Mouse (Mus musculus) heart, embryonic 15.5 days (tissue): Measurements from ENCODE around the gene Gabrb3. TPM values are rescaled to one million over a fixed set of nuclear protein-coding genes. Genes with fewer than 3 reads are reported as not detected.

Experiments
- ATAC-seq: fragments of 200-750 bp; cut with Nextera tagmentation; replicated peaks from 2 replicates; pipeline ENCODE4 v1.8.0; 2017; ENCODE audit warnings: low read depth, moderate TSS enrichment; ENCODE audit not compliant: insufficient number of reproducible peaks, insufficient read depth, low FRiP score
- H3K27ac ChIP-seq: fragments of 300-500 bp; sonication (generic); 2 replicates; pipeline ENCODE4 v1.5.1; 2015; ENCODE audit warnings: mild to moderate bottlenecking, inconsistent platforms
- H3K27me3 ChIP-seq: fragments of 300-500 bp; sonication (generic); 2 replicates; pipeline ENCODE4 v1.6.1; 2015; ENCODE audit warnings: inconsistent platforms
- H3K36me3 ChIP-seq: fragments of 300-500 bp; sonication (generic); 2 replicates; pipeline ENCODE4 v1.6.1; 2015; ENCODE audit warnings: mild to moderate bottlenecking, inconsistent platforms
- H3K4me1 ChIP-seq: fragments of 300-500 bp; sonication (generic); replicated peaks from 2 replicates; pipeline ENCODE4 v1.6.1; 2015; ENCODE audit warnings: inconsistent platforms
- H3K4me2 ChIP-seq: fragments of 300-500 bp; sonication (generic); 2 replicates; pipeline ENCODE4 v1.6.1; 2015; ENCODE audit warnings: inconsistent platforms, mild to moderate bottlenecking, moderate library complexity
- H3K4me3 ChIP-seq: fragments of 300-500 bp; sonication (generic); 2 replicates; pipeline ENCODE4 v1.5.1; 2015; ENCODE audit warnings: mild to moderate bottlenecking, inconsistent platforms
- H3K9ac ChIP-seq: fragments of 300-500 bp; sonication (generic); 2 replicates; pipeline ENCODE4 v1.6.1; 2015; ENCODE audit warnings: mild to moderate bottlenecking, inconsistent platforms
- H3K9me3 ChIP-seq: fragments of 300-500 bp; sonication (generic); replicated peaks from 2 replicates; pipeline ENCODE4 v1.6.1; 2016; ENCODE audit warnings: inconsistent platforms
- WGBS: fragments of 180-500 bp; shearing (Covaris S2); methylation state at CpG from one replicate; pipeline ENCODE4 v1.1.7; 2015; ENCODE audit warnings: mixed read lengths; 5-methylcytosine and 5-hydroxymethylcytosine counted together
- polyA plus RNA-seq: library from polyadenylated mRNA; unstranded; fragments of >200 nt; fragmentation: Nextera tagmentation; extraction: Ambion mirVana; gene quantifications from 2 replicates; pipeline ENCODE4 v1.2.1, GENCODE M21; 2015

Gabrb3 gene
- polyA plus RNA-seq, 1 experiment from 2014 or later: 0.82 TPM

GRCm38 (mm10) chr7:57471316-57471715 lies 51.8 kb downstream of the Gabrb3 start:
- Histone ChIP-seq H3K27ac (no peak overlapping the region), H3K9ac (no peak overlapping the region), H3K27me3 (no peaks in the 10 kb centered on the region), H3K9me3 (no peaks in the 10 kb centered on the region), H3K4me2 (no peak overlapping the region), H3K4me1 (no peaks in the 10 kb centered on the region), H3K36me3 (no peaks in the 10 kb centered on the region), H3K4me3 (no peak overlapping the region)
- no peak for ATAC-seq
- WGBS: 92% methylated on average over 1 of the region's 1 CpGs

GRCm38 (mm10) chr7:57473811-57474525 lies 54.5 kb downstream of the Gabrb3 start:
- no peak for ATAC-seq
- 65% methylated on average over 4 of the region's 4 CpGs for WGBS

DNA sequence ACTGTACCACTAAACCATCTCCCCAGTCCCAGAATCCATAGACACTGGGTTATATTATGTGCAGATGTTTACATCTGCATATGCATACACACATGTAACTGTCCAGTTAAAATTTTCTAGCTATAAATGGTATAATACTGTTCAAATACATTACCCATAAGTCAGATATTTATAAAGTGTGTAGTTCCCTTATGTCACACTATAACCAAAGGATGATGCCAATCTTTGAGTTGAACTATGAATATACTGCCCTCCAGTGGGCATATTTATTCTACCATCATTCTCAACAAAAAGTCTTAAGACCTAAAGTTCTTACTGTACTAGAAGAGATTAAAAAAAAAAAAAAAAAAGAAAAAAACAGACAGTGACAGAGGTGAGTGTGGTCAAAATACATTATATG lies 63.4 kb downstream of the Gabrb3 start:
- no peaks in the 10 kb centered on the region for H3K27me3 ChIP-seq
- no peak for ATAC-seq
- no peaks in the 10 kb centered on the region for H3K9me3 ChIP-seq
- no peaks in the 10 kb centered on the region for H3K36me3 ChIP-seq
- H3K4me1 ChIP-seq: no peaks in the 10 kb centered on the region
- no peak overlapping the region for H3K9ac ChIP-seq
- H3K4me2 ChIP-seq: no peak overlapping the region
- H3K27ac ChIP-seq: no peak overlapping the region
- no peak overlapping the region for H3K4me3 ChIP-seq

More at GRCm38 (mm10) chr7:57473811-57474525, 54.5 kb downstream of the Gabrb3 start:
- Histone ChIP-seq H3K4me1 (no peaks in the 10 kb centered on the region), H3K27ac (no peak overlapping the region), H3K4me2 (no peak overlapping the region), H3K36me3 (no peaks in the 10 kb centered on the region), H3K9ac (no peak overlapping the region), H3K27me3 (no peaks in the 10 kb centered on the region), H3K9me3 (no peaks in the 10 kb centered on the region), H3K4me3 (no peak overlapping the region)

GRCm38 (mm10) chr7:57486907-57487306 lies 67.4 kb downstream of the Gabrb3 start:
- no peak overlapping the region for H3K4me3 ChIP-seq
- no peaks in the 10 kb centered on the region for H3K4me1 ChIP-seq
- no peaks in the 10 kb centered on the region for H3K27me3 ChIP-seq
- 63% methylated on average over 6 of the region's 6 CpGs for WGBS
- no peaks in the 10 kb centered on the region for H3K36me3 ChIP-seq
- H3K27ac ChIP-seq: no peak overlapping the region
- H3K9ac ChIP-seq: no peak overlapping the region
- ATAC-seq: no peak
- H3K4me2 ChIP-seq: no peak overlapping the region
- no peaks in the 10 kb centered on the region for H3K9me3 ChIP-seq

DNA sequence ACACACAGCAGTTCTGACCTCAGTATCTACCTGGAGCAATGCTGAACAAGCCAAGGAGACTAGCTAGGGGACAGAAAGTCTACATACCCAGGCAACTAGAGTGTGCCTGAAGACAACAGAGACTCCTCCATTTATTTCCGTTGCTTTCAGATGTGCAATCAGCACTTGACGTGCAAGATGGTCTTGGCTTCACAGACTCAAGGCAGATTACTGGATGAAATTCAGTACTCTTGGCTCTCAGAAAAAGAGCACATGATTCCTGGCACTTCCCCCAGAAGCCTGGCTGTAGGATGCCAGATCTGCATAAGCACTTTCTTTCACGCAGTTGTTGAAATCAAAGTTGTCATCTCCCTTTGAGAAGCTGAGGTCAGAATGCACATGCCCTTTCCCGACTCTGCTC lies 72.3 kb downstream of the Gabrb3 start:
- no peak for ATAC-seq
- Histone ChIP-seq H3K4me2 (no peak overlapping the region), H3K36me3 (no peaks in the 10 kb centered on the region), H3K4me1 (no peaks in the 10 kb centered on the region), H3K27ac (no peak overlapping the region), H3K27me3 (no peaks in the 10 kb centered on the region), H3K9ac (no peak overlapping the region), H3K9me3 (no peaks in the 10 kb centered on the region), H3K4me3 (no peak overlapping the region)
- 51% methylated on average over 4 of the region's 4 CpGs for WGBS

DNA sequence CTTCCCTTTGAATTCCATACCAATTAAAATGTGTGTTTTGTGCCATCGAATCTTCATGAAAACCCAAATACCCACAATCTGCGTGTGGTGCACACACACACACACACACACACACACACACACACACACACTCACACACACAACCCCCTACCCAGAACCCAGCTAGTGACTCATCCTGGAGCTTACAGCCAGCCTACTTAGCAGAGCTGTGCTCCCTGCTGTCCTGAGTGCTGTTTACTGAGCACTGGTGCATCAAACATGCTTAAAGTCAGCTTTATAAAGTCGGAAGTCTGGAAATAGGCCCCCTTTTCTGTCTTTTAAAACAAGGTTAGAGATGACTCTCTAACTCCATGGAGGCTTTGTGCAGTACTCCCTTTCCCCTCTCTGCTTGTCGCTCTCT lies 83.3 kb downstream of the Gabrb3 start:
- no peaks in the 10 kb centered on the region for H3K36me3 ChIP-seq
- H3K27me3 ChIP-seq: peaks cover 15% of the 10 kb centered on the region
- no peak overlapping the region for H3K4me3 ChIP-seq
- H3K9ac ChIP-seq: no peak overlapping the region
- no peaks in the 10 kb centered on the region for H3K4me1 ChIP-seq
- WGBS: 63% methylated on average over 4 of the region's 4 CpGs
- ATAC-seq: no peak
- H3K27ac ChIP-seq: no peak overlapping the region
- no peak overlapping the region for H3K4me2 ChIP-seq
- no peaks in the 10 kb centered on the region for H3K9me3 ChIP-seq

GRCm38 (mm10) chr7:57508860-57509632 lies 89.6 kb downstream of the Gabrb3 start:
- peaks cover 56% of the 10 kb centered on the region for H3K27me3 ChIP-seq
- H3K4me3 ChIP-seq: peak overlapping the region; percentile 45
- peak overlapping the region; percentile 66 for H3K4me2 ChIP-seq
- peaks cover 11% of the 10 kb centered on the region for H3K4me1 ChIP-seq
- ATAC-seq: 0 out of 2 replicates have a peak, but pooled peaks have one; percentile 53
- H3K27ac ChIP-seq: no peak overlapping the region
- H3K9me3 ChIP-seq: no peaks in the 10 kb centered on the region
- H3K36me3 ChIP-seq: no peaks in the 10 kb centered on the region
- WGBS: 3% methylated on average over 72 of the region's 72 CpGs
- H3K9ac ChIP-seq: no peak overlapping the region

GRCm38 (mm10) chr7:57509681-57510141 lies 90.2 kb downstream of the Gabrb3 start, which contains the start of gene Gabra5:
Gene Gabra5, minus strand, starts transcription at chr7:57510059.
- Histone ChIP-seq H3K4me1 (peaks cover 11% of the 10 kb centered on the region), H3K36me3 (no peaks in the 10 kb centered on the region), H3K27ac (no peak within 1 kb of the TSS), H3K27me3 (peaks cover 56% of the 10 kb centered on the region), H3K9ac (no peak within 1 kb of the TSS), H3K4me2 (peak within 1 kb of the TSS; percentile 66), H3K4me3 (peak within 1 kb of the TSS; percentile 45), H3K9me3 (no peaks in the 10 kb centered on the region)
- under 1% methylated on average over 59 of the region's 59 CpGs for WGBS
- no peak for ATAC-seq

GRCm38 (mm10) chr7:57512955-57513354 lies 93.5 kb downstream of the Gabrb3 start:
- no peak overlapping the region for H3K27ac ChIP-seq
- H3K9ac ChIP-seq: no peak overlapping the region
- H3K27me3 ChIP-seq: peaks cover 40% of the 10 kb centered on the region
- H3K9me3 ChIP-seq: no peaks in the 10 kb centered on the region
- no peak overlapping the region for H3K4me3 ChIP-seq
- ATAC-seq: no peak
- no peaks in the 10 kb centered on the region for H3K36me3 ChIP-seq
- 29% methylated on average over 3 of the region's 3 CpGs for WGBS
- no peak overlapping the region for H3K4me2 ChIP-seq
- peaks cover 11% of the 10 kb centered on the region for H3K4me1 ChIP-seq

DNA sequence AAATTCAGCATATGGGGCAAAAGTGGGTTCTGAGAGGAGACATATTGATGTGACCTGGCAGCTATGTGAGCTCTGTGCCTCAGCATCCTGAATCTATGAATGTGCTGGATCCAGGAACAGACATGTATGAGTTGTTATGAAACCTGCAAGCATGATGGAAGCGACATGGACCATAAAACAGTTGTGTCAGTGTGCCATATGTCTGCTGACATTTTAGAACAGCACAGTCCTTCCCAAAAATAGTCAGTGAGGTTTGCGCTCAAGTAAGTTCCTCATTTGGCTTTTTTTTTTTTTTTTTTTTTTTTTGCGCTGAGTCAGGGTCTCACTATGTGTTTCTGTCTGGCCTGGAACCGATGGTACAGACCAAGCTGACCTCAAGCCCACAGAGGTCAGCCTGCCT lies 110.0 kb downstream of the Gabrb3 start:
- Histone ChIP-seq H3K9ac (no peak overlapping the region), H3K4me3 (no peak overlapping the region), H3K36me3 (no peaks in the 10 kb centered on the region), H3K27ac (no peak overlapping the region), H3K4me1 (no peaks in the 10 kb centered on the region), H3K27me3 (no peaks in the 10 kb centered on the region), H3K4me2 (no peak overlapping the region), H3K9me3 (no peaks in the 10 kb centered on the region)
- no peak for ATAC-seq
- 68% methylated on average over 4 of the region's 4 CpGs for WGBS

DNA sequence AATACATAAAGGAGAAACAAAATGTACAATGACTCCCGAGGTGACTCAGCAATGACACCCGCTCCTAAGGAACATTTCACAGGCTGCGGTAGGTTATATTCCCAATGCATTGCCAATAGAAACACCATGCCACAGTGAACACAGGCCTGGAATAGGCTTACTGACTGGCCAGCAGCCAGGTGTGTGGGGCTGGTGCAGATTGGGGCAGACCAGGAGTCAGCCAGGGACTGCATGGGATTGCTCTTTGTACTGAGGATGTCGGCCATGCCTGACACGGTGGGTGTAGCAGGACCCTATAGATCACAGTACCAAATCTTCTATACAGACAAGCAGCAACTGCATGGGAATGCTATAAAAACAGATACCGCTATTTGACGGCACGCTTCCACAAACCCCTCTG lies 110.5 kb downstream of the Gabrb3 start:
- H3K4me3 ChIP-seq: no peak overlapping the region
- WGBS: 88% methylated on average over 8 of the region's 8 CpGs
- H3K4me1 ChIP-seq: no peaks in the 10 kb centered on the region
- H3K4me2 ChIP-seq: no peak overlapping the region
- no peak for ATAC-seq
- no peaks in the 10 kb centered on the region for H3K36me3 ChIP-seq
- no peak overlapping the region for H3K9ac ChIP-seq
- H3K27me3 ChIP-seq: no peaks in the 10 kb centered on the region
- H3K9me3 ChIP-seq: no peaks in the 10 kb centered on the region
- H3K27ac ChIP-seq: no peak overlapping the region
